Mouse (Mus musculus): Measurements from ENCODE around the gene Shank2. TPM values are rescaled to one million over a fixed set of nuclear protein-coding genes. Genes with fewer than 3 reads are reported as not detected.

Gene Shank2
- polyA plus RNA-seq, 1 experiment from 2014 or later: 0.63 TPM

- 68% methylated on average over 6 of the region's 6 CpGs for WGBS (ENCODE audit: insufficient replicate concordance)
- H3K4me3 ChIP-seq (ENCODE audit: low read depth, low read length): no peak overlapping the region
- H3K9me3 ChIP-seq (replicated peaks; ENCODE audit: control insufficient read depth, low read length): no peaks in the 10 kb centered on the region
- ATAC-seq (ENCODE audit: low read depth): no peak
- no peaks in the 10 kb centered on the region for H3K4me1 ChIP-seq (ENCODE audit: control insufficient read depth, low read depth, low read length)
- no peak overlapping the region for H3K9ac ChIP-seq (ENCODE audit: low read depth, low read length)
- H3K27ac ChIP-seq (ENCODE audit: low read length): no peak overlapping the region
- no peaks in the 10 kb centered on the region for H3K27me3 ChIP-seq (ENCODE audit: control insufficient read depth, insufficient read depth, low read depth, low read length)
- no peaks in the 10 kb centered on the region for H3K36me3 ChIP-seq (ENCODE audit: control insufficient read depth, insufficient read depth)
- H3K4me2 ChIP-seq (ENCODE audit: low read depth, low read length): no peak overlapping the region
Measured at GRCm38 (mm10) chr7:144316224-144316623, 314.5 kb downstream of the Shank2 start.

GRCm38 (mm10) chr7:144316797-144317196, 315.1 kb downstream of the Shank2 start:
- Histone ChIP-seq H3K9ac (ENCODE audit: low read depth, low read length) (no peak overlapping the region), H3K27ac (ENCODE audit: low read length) (no peak overlapping the region), H3K27me3 (ENCODE audit: control insufficient read depth, insufficient read depth, low read depth, low read length) (no peaks in the 10 kb centered on the region)

GRCm38 (mm10) chr7:144324077-144324476, 322.3 kb downstream of the Shank2 start:
- no peak overlapping the region for H3K4me3 ChIP-seq (ENCODE audit: low read depth, low read length)

More at GRCm38 (mm10) chr7:144316797-144317196, 315.1 kb downstream of the Shank2 start:
- H3K4me3 ChIP-seq (ENCODE audit: low read depth, low read length): no peak overlapping the region
- no peaks in the 10 kb centered on the region for H3K36me3 ChIP-seq (ENCODE audit: control insufficient read depth, insufficient read depth)
- H3K9me3 ChIP-seq (replicated peaks; ENCODE audit: control insufficient read depth, low read length): no peaks in the 10 kb centered on the region
- H3K4me1 ChIP-seq (ENCODE audit: control insufficient read depth, low read depth, low read length): no peaks in the 10 kb centered on the region
- WGBS (ENCODE audit: insufficient replicate concordance): 42% methylated on average over 10 of the region's 10 CpGs
- no peak for ATAC-seq (ENCODE audit: low read depth)
- H3K4me2 ChIP-seq (ENCODE audit: low read depth, low read length): no peak overlapping the region

GRCm38 (mm10) chr7:144324861-144325260, 323.1 kb downstream of the Shank2 start:
- no peak overlapping the region for H3K4me3 ChIP-seq (ENCODE audit: low read depth, low read length)
- H3K36me3 ChIP-seq (ENCODE audit: control insufficient read depth, insufficient read depth): no peaks in the 10 kb centered on the region
- no peak for ATAC-seq (ENCODE audit: low read depth)
- H3K27ac ChIP-seq (ENCODE audit: low read length): no peak overlapping the region
- H3K9me3 ChIP-seq (replicated peaks; ENCODE audit: control insufficient read depth, low read length): no peaks in the 10 kb centered on the region
- 62% methylated on average over 6 of the region's 6 CpGs for WGBS (ENCODE audit: insufficient replicate concordance)
- H3K4me1 ChIP-seq (ENCODE audit: control insufficient read depth, low read depth, low read length): no peaks in the 10 kb centered on the region
- no peaks in the 10 kb centered on the region for H3K27me3 ChIP-seq (ENCODE audit: control insufficient read depth, insufficient read depth, low read depth, low read length)
- H3K9ac ChIP-seq (ENCODE audit: low read depth, low read length): no peak overlapping the region
- H3K4me2 ChIP-seq (ENCODE audit: low read depth, low read length): no peak overlapping the region

More at GRCm38 (mm10) chr7:144324077-144324476, 322.3 kb downstream of the Shank2 start:
- no peak for ATAC-seq (ENCODE audit: low read depth)
- H3K4me1 ChIP-seq (ENCODE audit: control insufficient read depth, low read depth, low read length): no peaks in the 10 kb centered on the region
- no peak overlapping the region for H3K9ac ChIP-seq (ENCODE audit: low read depth, low read length)
- 62% methylated on average over 2 of the region's 2 CpGs for WGBS (ENCODE audit: insufficient replicate concordance)
- H3K27ac ChIP-seq (ENCODE audit: low read length): no peak overlapping the region
- H3K9me3 ChIP-seq (replicated peaks; ENCODE audit: control insufficient read depth, low read length): no peaks in the 10 kb centered on the region
- no peak overlapping the region for H3K4me2 ChIP-seq (ENCODE audit: low read depth, low read length)
- H3K27me3 ChIP-seq (ENCODE audit: control insufficient read depth, insufficient read depth, low read depth, low read length): no peaks in the 10 kb centered on the region
- H3K36me3 ChIP-seq (ENCODE audit: control insufficient read depth, insufficient read depth): no peaks in the 10 kb centered on the region

GRCm38 (mm10) chr7:144325603-144326002, 323.9 kb downstream of the Shank2 start:
- Histone ChIP-seq H3K9ac (ENCODE audit: low read depth, low read length) (no peak overlapping the region), H3K36me3 (ENCODE audit: control insufficient read depth, insufficient read depth) (no peaks in the 10 kb centered on the region), H3K9me3 (replicated peaks; ENCODE audit: control insufficient read depth, low read length) (no peaks in the 10 kb centered on the region), H3K4me2 (ENCODE audit: low read depth, low read length) (no peak overlapping the region), H3K4me3 (ENCODE audit: low read depth, low read length) (no peak overlapping the region), H3K4me1 (ENCODE audit: control insufficient read depth, low read depth, low read length) (no peaks in the 10 kb centered on the region), H3K27me3 (ENCODE audit: control insufficient read depth, insufficient read depth, low read depth, low read length) (no peaks in the 10 kb centered on the region), H3K27ac (ENCODE audit: low read length) (no peak overlapping the region)
- 71% methylated on average over 10 of the region's 10 CpGs for WGBS (ENCODE audit: insufficient replicate concordance)
- ATAC-seq (ENCODE audit: low read depth): no peak

GRCm38 (mm10) chr7:144329403-144329890, 327.7 kb downstream of the Shank2 start:
- Histone ChIP-seq H3K27ac (ENCODE audit: low read length) (no peak overlapping the region), H3K4me2 (ENCODE audit: low read depth, low read length) (no peak overlapping the region), H3K4me1 (ENCODE audit: control insufficient read depth, low read depth, low read length) (no peaks in the 10 kb centered on the region), H3K9me3 (replicated peaks; ENCODE audit: control insufficient read depth, low read length) (no peaks in the 10 kb centered on the region), H3K27me3 (ENCODE audit: control insufficient read depth, insufficient read depth, low read depth, low read length) (no peaks in the 10 kb centered on the region), H3K9ac (ENCODE audit: low read depth, low read length) (no peak overlapping the region), H3K4me3 (ENCODE audit: low read depth, low read length) (no peak overlapping the region), H3K36me3 (ENCODE audit: control insufficient read depth, insufficient read depth) (no peaks in the 10 kb centered on the region)
- no peak for ATAC-seq (ENCODE audit: low read depth)
- 48% methylated on average over 2 of the region's 2 CpGs for WGBS (ENCODE audit: insufficient replicate concordance)

- H3K4me1 ChIP-seq (ENCODE audit: control insufficient read depth, low read depth, low read length): no peaks in the 10 kb centered on the region
- no peak overlapping the region for H3K27ac ChIP-seq (ENCODE audit: low read length)
- H3K9ac ChIP-seq (ENCODE audit: low read depth, low read length): no peak overlapping the region
- no peak overlapping the region for H3K4me3 ChIP-seq (ENCODE audit: low read depth, low read length)
- no peak overlapping the region for H3K4me2 ChIP-seq (ENCODE audit: low read depth, low read length)
- ATAC-seq (ENCODE audit: low read depth): no peak
- H3K9me3 ChIP-seq (replicated peaks; ENCODE audit: control insufficient read depth, low read length): no peaks in the 10 kb centered on the region
- no peaks in the 10 kb centered on the region for H3K36me3 ChIP-seq (ENCODE audit: control insufficient read depth, insufficient read depth)
- no peaks in the 10 kb centered on the region for H3K27me3 ChIP-seq (ENCODE audit: control insufficient read depth, insufficient read depth, low read depth, low read length)
Measured at GRCm38 (mm10) chr7:144336626-144337025, 334.9 kb downstream of the Shank2 start.

GRCm38 (mm10) chr7:144338694-144339093, 337.0 kb downstream of the Shank2 start:
- no peaks in the 10 kb centered on the region for H3K36me3 ChIP-seq (ENCODE audit: control insufficient read depth, insufficient read depth)
- no peaks in the 10 kb centered on the region for H3K4me1 ChIP-seq (ENCODE audit: control insufficient read depth, low read depth, low read length)
- H3K27ac ChIP-seq (ENCODE audit: low read length): no peak overlapping the region
- H3K27me3 ChIP-seq (ENCODE audit: control insufficient read depth, insufficient read depth, low read depth, low read length): no peaks in the 10 kb centered on the region
- H3K4me2 ChIP-seq (ENCODE audit: low read depth, low read length): no peak overlapping the region
- no peaks in the 10 kb centered on the region for H3K9me3 ChIP-seq (replicated peaks; ENCODE audit: control insufficient read depth, low read length)
- H3K9ac ChIP-seq (ENCODE audit: low read depth, low read length): no peak overlapping the region
- H3K4me3 ChIP-seq (ENCODE audit: low read depth, low read length): no peak overlapping the region
- 66% methylated on average over 5 of the region's 5 CpGs for WGBS (ENCODE audit: insufficient replicate concordance)
- ATAC-seq (ENCODE audit: low read depth): no peak

- H3K9ac ChIP-seq (ENCODE audit: low read depth, low read length): no peak overlapping the region
- H3K36me3 ChIP-seq (ENCODE audit: control insufficient read depth, insufficient read depth): no peaks in the 10 kb centered on the region
- no peak overlapping the region for H3K27ac ChIP-seq (ENCODE audit: low read length)
- H3K27me3 ChIP-seq (ENCODE audit: control insufficient read depth, insufficient read depth, low read depth, low read length): no peaks in the 10 kb centered on the region
- H3K4me1 ChIP-seq (ENCODE audit: control insufficient read depth, low read depth, low read length): no peaks in the 10 kb centered on the region
- H3K4me3 ChIP-seq (ENCODE audit: low read depth, low read length): no peak overlapping the region
- WGBS (ENCODE audit: insufficient replicate concordance): 68% methylated on average over 6 of the region's 6 CpGs
- no peak overlapping the region for H3K4me2 ChIP-seq (ENCODE audit: low read depth, low read length)
- H3K9me3 ChIP-seq (replicated peaks; ENCODE audit: control insufficient read depth, low read length): no peaks in the 10 kb centered on the region
- no peak for ATAC-seq (ENCODE audit: low read depth)
Measured at GRCm38 (mm10) chr7:144340376-144340775, 338.6 kb downstream of the Shank2 start.

All from liver, embryonic 16.5 days (tissue).